Mouse (Mus musculus) hindbrain, embryonic 16.5 days (tissue): Measurements from ENCODE around the gene Mum1. TPM values are rescaled to one million over a fixed set of nuclear protein-coding genes. Genes with fewer than 3 reads are reported as not detected.

Experiments
- ATAC-seq: fragments of 200-750 bp; cut with Nextera tagmentation; 2 replicates; pipeline ENCODE4 v1.8.0; 2017; ENCODE audit warnings: moderate TSS enrichment, moderate library complexity
- H3K27ac ChIP-seq: fragments of 300-500 bp; sonication (generic); 2 replicates; pipeline ENCODE4 v1.5.1; 2014; ENCODE audit warnings: low read depth, mild to moderate bottlenecking, control low read depth, low read length, moderate library complexity
- H3K27me3 ChIP-seq: fragments of 300-500 bp; sonication (generic); replicated peaks from 2 replicates; pipeline ENCODE4 v1.6.1; 2014; ENCODE audit warnings: low read length; ENCODE audit not compliant: control insufficient read depth, insufficient read depth
- H3K36me3 ChIP-seq: fragments of 300-500 bp; sonication (generic); 2 replicates; pipeline ENCODE4 v1.6.1; 2014; ENCODE audit warnings: mild to moderate bottlenecking, low read length, moderate library complexity, mixed read lengths; ENCODE audit not compliant: control insufficient read depth, insufficient read depth
- H3K4me1 ChIP-seq: fragments of 300-500 bp; sonication (generic); 2 replicates; pipeline ENCODE4 v1.6.1; 2014; ENCODE audit warnings: low read depth, low read length; ENCODE audit not compliant: control insufficient read depth, insufficient read depth
- H3K4me2 ChIP-seq: fragments of 300-500 bp; sonication (generic); 2 replicates; pipeline ENCODE4 v1.6.1; 2014; ENCODE audit warnings: mild to moderate bottlenecking, low read length, control low read depth, moderate library complexity
- H3K4me3 ChIP-seq: fragments of 300-500 bp; sonication (generic); 2 replicates; pipeline ENCODE4 v1.5.1; 2014; ENCODE audit warnings: mild to moderate bottlenecking, low read length, control low read depth, moderate library complexity
- H3K9ac ChIP-seq: fragments of 300-500 bp; sonication (generic); 2 replicates; pipeline ENCODE4 v1.6.1; 2014; ENCODE audit warnings: low read depth, mild to moderate bottlenecking, control low read depth, low read length, moderate library complexity
- H3K9me3 ChIP-seq: fragments of 300-500 bp; sonication (generic); 2 replicates; pipeline ENCODE4 v1.6.1; 2014; ENCODE audit warnings: mild to moderate bottlenecking, low read length, moderate library complexity; ENCODE audit not compliant: control insufficient read depth
- WGBS: fragments of 180-500 bp; shearing (Covaris S2); extraction: QIAGEN DNeasy Blood & Tissue Kit; methylation state at CpG from one replicate; pipeline ENCODE4 v1.1.7; 2014; 5-methylcytosine and 5-hydroxymethylcytosine counted together
- polyA plus RNA-seq: library from polyadenylated mRNA; unstranded; fragments of >200 nt; fragmentation: Nextera tagmentation; extraction: Ambion mirVana; gene quantifications from 2 replicates; pipeline ENCODE4 v1.2.1, GENCODE M21; 2015

The Mum1 gene
- polyA plus RNA-seq, 1 experiment from 2014 or later = 38.0 TPM

GRCm38 (mm10) chr10:80226071-80226415 lies 191 bp upstream of the Mum1 start:
- H3K9me3 ChIP-seq = no peaks in the 10 kb centered on the region
- no peak for ATAC-seq
- WGBS = 0% methylated on average over 14 of the region's 14 CpGs
- peak overlapping the region; percentile 92 for H3K4me2 ChIP-seq
- H3K27ac ChIP-seq = peak overlapping the region; percentile 97
- H3K4me3 ChIP-seq = peak overlapping the region; percentile 91
- peak overlapping the region; percentile 98 for H3K9ac ChIP-seq
- H3K36me3 ChIP-seq = peaks cover 2% of the 10 kb centered on the region; the same call in 1 of the 2 replicates
- H3K27me3 ChIP-seq = no peaks in the 10 kb centered on the region
- peaks cover 23% of the 10 kb centered on the region for H3K4me1 ChIP-seq

- Histone ChIP-seq H3K9ac (peak overlapping the region; percentile 98), H3K27me3 (no peaks in the 10 kb centered on the region), H3K4me2 (peak overlapping the region; percentile 92), H3K36me3 (peaks cover 2% of the 10 kb centered on the region; the same call in 1 of the 2 replicates), H3K27ac (peak overlapping the region; percentile 97), H3K4me3 (peak overlapping the region; percentile 91), H3K4me1 (peaks cover 23% of the 10 kb centered on the region), H3K9me3 (no peaks in the 10 kb centered on the region)
- WGBS = 6% methylated on average over 10 of the region's 10 CpGs
- no peak; the same call in 1 of the 2 replicates for ATAC-seq
Observed at GRCm38 (mm10) chr10:80227166-80227539, 919 bp downstream of the Mum1 start.

GRCm38 (mm10) chr10:80227877-80228775 lies 1.9 kb downstream of the Mum1 start:
- 38% methylated on average over 15 of the region's 15 CpGs for WGBS
- H3K36me3 ChIP-seq = peaks cover 7% of the 10 kb centered on the region; the same call in 1 of the 2 replicates
- no peak for ATAC-seq
- peaks cover 30% of the 10 kb centered on the region for H3K4me1 ChIP-seq
- peak overlapping the region; percentile 97 for H3K27ac ChIP-seq
- H3K9me3 ChIP-seq = no peaks in the 10 kb centered on the region
- H3K27me3 ChIP-seq = no peaks in the 10 kb centered on the region
- H3K4me2 ChIP-seq = peak overlapping the region; percentile 92
- H3K9ac ChIP-seq = peak overlapping the region; percentile 98
- H3K4me3 ChIP-seq = peak overlapping the region; percentile 91

GRCm38 (mm10) chr10:80236145-80236825 lies 10.1 kb downstream of the Mum1 start:
- no peaks in the 10 kb centered on the region for H3K27me3 ChIP-seq
- no peak overlapping the region for H3K9ac ChIP-seq
- WGBS = 95% methylated on average over 13 of the region's 13 CpGs
- peaks cover 20% of the 10 kb centered on the region for H3K36me3 ChIP-seq
- no peak overlapping the region for H3K4me2 ChIP-seq
- H3K27ac ChIP-seq = no peak overlapping the region
- no peak for ATAC-seq
- H3K4me1 ChIP-seq = peaks cover 10% of the 10 kb centered on the region
- no peak overlapping the region for H3K4me3 ChIP-seq
- no peaks in the 10 kb centered on the region for H3K9me3 ChIP-seq

GRCm38 (mm10) chr10:80237020-80237419 lies 10.8 kb downstream of the Mum1 start:
- Histone ChIP-seq H3K4me1 (peaks cover 10% of the 10 kb centered on the region), H3K27me3 (no peaks in the 10 kb centered on the region), H3K4me2 (no peak overlapping the region), H3K9me3 (no peaks in the 10 kb centered on the region), H3K4me3 (no peak overlapping the region), H3K36me3 (peaks cover 24% of the 10 kb centered on the region), H3K9ac (no peak overlapping the region), H3K27ac (no peak overlapping the region)
- ATAC-seq = no peak
- WGBS = 88% methylated on average over 4 of the region's 4 CpGs

GRCm38 (mm10) chr10:80238306-80238705 lies 12.1 kb downstream of the Mum1 start:
- Histone ChIP-seq H3K4me1 (peaks cover 2% of the 10 kb centered on the region), H3K27ac (no peak overlapping the region), H3K36me3 (peaks cover 26% of the 10 kb centered on the region), H3K4me3 (no peak overlapping the region), H3K9me3 (no peaks in the 10 kb centered on the region), H3K27me3 (no peaks in the 10 kb centered on the region), H3K4me2 (no peak overlapping the region), H3K9ac (no peak overlapping the region)
- ATAC-seq = no peak
- WGBS = 94% methylated on average over 3 of the region's 3 CpGs

GRCm38 (mm10) chr10:80239791-80240190 lies 13.6 kb downstream of the Mum1 start:
- Histone ChIP-seq H3K9ac (no peak overlapping the region), H3K27ac (no peak overlapping the region), H3K36me3 (peaks cover 33% of the 10 kb centered on the region), H3K4me3 (no peak overlapping the region), H3K4me2 (no peak overlapping the region), H3K4me1 (no peaks in the 10 kb centered on the region), H3K9me3 (no peaks in the 10 kb centered on the region), H3K27me3 (no peaks in the 10 kb centered on the region)
- ATAC-seq = no peak
- WGBS = 82% methylated on average over 6 of the region's 6 CpGs

DNA sequence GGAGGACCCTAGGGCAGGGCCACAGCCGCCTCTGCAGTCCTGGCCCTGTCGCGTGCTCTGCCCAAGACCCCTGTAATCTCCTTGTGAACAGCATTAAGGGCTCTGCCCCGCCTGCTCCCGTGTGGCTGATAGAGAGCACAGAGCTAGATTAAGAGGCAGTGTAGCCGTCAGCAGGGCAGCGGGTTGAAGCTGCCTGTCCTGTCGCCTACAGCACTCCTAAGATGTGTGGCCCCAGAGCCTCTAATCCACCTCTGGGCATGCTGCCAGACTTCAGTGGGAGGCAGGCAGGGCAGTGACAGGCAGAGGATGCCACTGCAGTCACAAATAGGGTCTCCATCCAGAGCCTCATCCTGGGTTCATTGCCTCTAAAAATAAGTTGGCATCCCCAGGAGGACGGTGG lies 15.9 kb downstream of the Mum1 start:
- Histone ChIP-seq H3K27me3 (no peaks in the 10 kb centered on the region), H3K36me3 (peaks cover 26% of the 10 kb centered on the region), H3K4me1 (peaks cover 5% of the 10 kb centered on the region), H3K4me2 (no peak overlapping the region), H3K9ac (no peak overlapping the region), H3K4me3 (no peak overlapping the region), H3K27ac (no peak overlapping the region), H3K9me3 (no peaks in the 10 kb centered on the region)
- no peak for ATAC-seq
- WGBS = 53% methylated on average over 9 of the region's 9 CpGs

DNA sequence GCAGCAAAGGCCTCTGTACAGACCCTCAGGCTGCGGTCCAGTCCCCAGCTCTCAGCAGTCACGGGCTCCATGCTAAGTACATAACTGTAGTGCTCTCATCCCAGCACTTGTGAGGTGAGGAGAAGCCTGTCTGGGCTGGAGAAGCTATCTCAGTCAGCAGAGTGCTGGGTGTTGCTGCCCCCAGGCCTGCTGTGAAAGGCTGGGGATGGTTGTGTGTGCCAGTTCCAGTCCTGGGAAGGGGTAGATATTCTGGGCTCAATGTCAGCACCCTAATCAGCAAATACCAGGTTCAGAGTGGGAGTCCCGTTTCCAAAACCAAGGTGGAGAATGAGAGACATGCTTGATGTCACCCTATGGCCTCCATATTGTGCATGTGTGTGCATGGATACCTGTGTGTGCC lies 16.4 kb downstream of the Mum1 start:
- no peak for ATAC-seq
- no peak overlapping the region for H3K4me2 ChIP-seq
- no peak overlapping the region for H3K4me3 ChIP-seq
- H3K36me3 ChIP-seq = peaks cover 26% of the 10 kb centered on the region
- H3K9ac ChIP-seq = no peak overlapping the region
- no peaks in the 10 kb centered on the region for H3K9me3 ChIP-seq
- 81% methylated on average over 3 of the region's 3 CpGs for WGBS
- H3K27me3 ChIP-seq = no peaks in the 10 kb centered on the region
- no peak overlapping the region for H3K27ac ChIP-seq
- H3K4me1 ChIP-seq = peaks cover 5% of the 10 kb centered on the region
